Mouse (Mus musculus): Measurements from ENCODE around the gene Sfr1. TPM values are rescaled to one million over a fixed set of nuclear protein-coding genes. Genes with fewer than 3 reads are reported as not detected.

The Sfr1 gene
- polyA plus RNA-seq, 1 experiment: 53.0 TPM

GRCm38 (mm10) chr19:47754931-47755330 lies 23.4 kb downstream of the Sfr1 start:
- TF ChIP-seq POLR2A (IDR thresholded peaks at IDR 0.05; ENCODE audit: borderline replicate concordance, control insufficient read depth, low read depth, low read length) (no peak), CTCF (IDR thresholded peaks at IDR 0.05; ENCODE audit: control insufficient read depth, insufficient read depth, low read length) (no peak)
- 24% methylated on average over 9 of the region's 9 CpGs for WGBS
- Histone ChIP-seq H3K27ac (ENCODE audit: control insufficient read depth, insufficient read depth, low read depth, low read length, poor library complexity) (no peak overlapping the region), H3K4me3 (replicated peaks; ENCODE audit: control insufficient read depth, low read depth, low read length) (no peak overlapping the region), H3K4me1 (ENCODE audit: control insufficient read depth, insufficient read depth, low read length) (no peaks in the 10 kb centered on the region)

GRCm38 (mm10) chr19:47755625-47756024 lies 24.1 kb downstream of the Sfr1 start:
- H3K4me3 ChIP-seq (replicated peaks; ENCODE audit: control insufficient read depth, low read depth, low read length): no peak overlapping the region
- H3K27ac ChIP-seq (ENCODE audit: control insufficient read depth, insufficient read depth, low read depth, low read length, poor library complexity): no peak overlapping the region
- WGBS: 78% methylated on average over 19 of the region's 19 CpGs
- no peaks in the 10 kb centered on the region for H3K4me1 ChIP-seq (ENCODE audit: control insufficient read depth, insufficient read depth, low read length)
- TF ChIP-seq POLR2A (IDR thresholded peaks at IDR 0.05; ENCODE audit: borderline replicate concordance, control insufficient read depth, low read depth, low read length) (no peak), CTCF (IDR thresholded peaks at IDR 0.05; ENCODE audit: control insufficient read depth, insufficient read depth, low read length) (no peak)

- H3K4me1 ChIP-seq (ENCODE audit: control insufficient read depth, insufficient read depth, low read length): no peaks in the 10 kb centered on the region
- TF ChIP-seq POLR2A (IDR thresholded peaks at IDR 0.05; ENCODE audit: borderline replicate concordance, control insufficient read depth, low read depth, low read length) (no peak), CTCF (IDR thresholded peaks at IDR 0.05; ENCODE audit: control insufficient read depth, insufficient read depth, low read length) (no peak)
- no peak overlapping the region for H3K4me3 ChIP-seq (replicated peaks; ENCODE audit: control insufficient read depth, low read depth, low read length)
- WGBS: 84% methylated on average over 6 of the region's 6 CpGs
- no peak overlapping the region for H3K27ac ChIP-seq (ENCODE audit: control insufficient read depth, insufficient read depth, low read depth, low read length, poor library complexity)
Observed at GRCm38 (mm10) chr19:47777847-47778246, 46.4 kb downstream of the Sfr1 start.

GRCm38 (mm10) chr19:47780145-47780544 lies 48.7 kb downstream of the Sfr1 start:
- Histone ChIP-seq H3K27ac (ENCODE audit: control insufficient read depth, insufficient read depth, low read depth, low read length, poor library complexity) (no peak overlapping the region), H3K4me1 (ENCODE audit: control insufficient read depth, insufficient read depth, low read length) (no peaks in the 10 kb centered on the region), H3K4me3 (replicated peaks; ENCODE audit: control insufficient read depth, low read depth, low read length) (no peak overlapping the region)
- TF ChIP-seq POLR2A (IDR thresholded peaks at IDR 0.05; ENCODE audit: borderline replicate concordance, control insufficient read depth, low read depth, low read length) (no peak), CTCF (IDR thresholded peaks at IDR 0.05; ENCODE audit: control insufficient read depth, insufficient read depth, low read length) (no peak)
- 89% methylated on average over 7 of the region's 7 CpGs for WGBS

GRCm38 (mm10) chr19:47780972-47781371 lies 49.5 kb downstream of the Sfr1 start:
- no peak overlapping the region for H3K4me3 ChIP-seq (replicated peaks; ENCODE audit: control insufficient read depth, low read depth, low read length)
- no peak for TF ChIP-seq CTCF (IDR thresholded peaks at IDR 0.05; ENCODE audit: control insufficient read depth, insufficient read depth, low read length)
- no peak for TF ChIP-seq POLR2A (IDR thresholded peaks at IDR 0.05; ENCODE audit: borderline replicate concordance, control insufficient read depth, low read depth, low read length)
- no peaks in the 10 kb centered on the region for H3K4me1 ChIP-seq (ENCODE audit: control insufficient read depth, insufficient read depth, low read length)
- H3K27ac ChIP-seq (ENCODE audit: control insufficient read depth, insufficient read depth, low read depth, low read length, poor library complexity): no peak overlapping the region
- 73% methylated on average over 11 of the region's 11 CpGs for WGBS

GRCm38 (mm10) chr19:47783898-47784297 lies 52.4 kb downstream of the Sfr1 start:
- TF ChIP-seq CTCF (IDR thresholded peaks at IDR 0.05; ENCODE audit: control insufficient read depth, insufficient read depth, low read length) (no peak), POLR2A (IDR thresholded peaks at IDR 0.05; ENCODE audit: borderline replicate concordance, control insufficient read depth, low read depth, low read length) (no peak)
- Histone ChIP-seq H3K27ac (ENCODE audit: control insufficient read depth, insufficient read depth, low read depth, low read length, poor library complexity) (no peak overlapping the region), H3K4me1 (ENCODE audit: control insufficient read depth, insufficient read depth, low read length) (no peaks in the 10 kb centered on the region), H3K4me3 (replicated peaks; ENCODE audit: control insufficient read depth, low read depth, low read length) (no peak overlapping the region)
- 81% methylated on average over 6 of the region's 6 CpGs for WGBS

Other genes with a start within 250 kb of the Sfr1 start
- 7.5 and 19.1 TPM in 2 replicates for gene Stn1, start 194.2 kb upstream of the Sfr1 start, polyA plus RNA-seq (2011; ENCODE audit: insufficient read depth, insufficient read length, low replicate concordance, missing spikeins)
- gene Slk, start 152.0 kb upstream of the Sfr1 start, polyA plus RNA-seq (2011; ENCODE audit: insufficient read depth, insufficient read length, low replicate concordance, missing spikeins): 40.1 and 54.3 TPM in 2 replicates
- not detected in 2 replicates for gene Col17a1, start 39.6 kb upstream of the Sfr1 start, polyA plus RNA-seq (2011; ENCODE audit: insufficient read depth, insufficient read length, low replicate concordance, missing spikeins)
- 24.8 and 34.2 TPM in 2 replicates for gene Gsto1, start 123.3 kb downstream of the Sfr1 start, polyA plus RNA-seq (2011; ENCODE audit: insufficient read depth, insufficient read length, low replicate concordance, missing spikeins)
- gene Gsto2, start 133.9 kb downstream of the Sfr1 start, polyA plus RNA-seq (2011; ENCODE audit: insufficient read depth, insufficient read length, low replicate concordance, missing spikeins): 2.0 TPM in 1 of 2 replicates, not detected in the other
- not detected in 2 replicates for gene Cfap43, start 187.6 kb downstream of the Sfr1 start, polyA plus RNA-seq (2011; ENCODE audit: insufficient read depth, insufficient read length, low replicate concordance, missing spikeins)
- gene Itprip, start 187.6 kb downstream of the Sfr1 start, polyA plus RNA-seq (2011; ENCODE audit: insufficient read depth, insufficient read length, low replicate concordance, missing spikeins): 8.8 and 14.9 TPM in 2 replicates
- gene Cfap58, start 206.0 kb downstream of the Sfr1 start, polyA plus RNA-seq (2011; ENCODE audit: insufficient read depth, insufficient read length, low replicate concordance, missing spikeins): not detected in 2 replicates